ENCODE assay signal across 8 mouse cellular contexts in the genomic region with DNA sequence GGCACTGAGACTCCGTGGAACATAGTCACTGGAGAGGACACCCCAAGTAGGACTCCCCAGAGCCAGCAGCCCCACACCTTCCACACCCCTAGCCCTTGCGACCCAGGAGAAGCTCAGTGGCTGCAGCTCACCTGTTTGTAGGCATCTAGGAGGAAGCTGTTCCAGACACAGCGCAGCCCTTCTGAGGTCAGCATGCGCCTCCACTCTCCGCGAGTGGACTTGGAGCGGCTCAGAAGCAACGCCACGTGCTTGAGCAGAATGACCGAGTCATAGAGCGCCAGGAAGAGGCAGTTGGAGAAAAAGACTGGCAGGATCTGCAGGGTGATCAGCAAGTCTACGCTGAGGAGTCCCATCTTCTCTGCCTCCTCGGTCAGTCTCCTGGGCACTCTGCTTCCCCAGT. TPM values are rescaled to one million over a fixed set of nuclear protein-coding genes. Genes with fewer than 3 reads are reported as not detected.
DNase-seq lines count a peak whose midpoint lies in the region; ATAC-seq lines count a peak whose summit lies in the region.

No protein-coding gene starts in this region.

- WGBS in kidney, embryonic 16.5 days, result 87% methylated on average over 13 of the region's 13 CpGs

- intact Hi-C loops in left cerebral cortex, postnatal 25 days (cut with DNase I), result loop anchor here (2.0 to 5.0 kb wide), 3 partner anchors 171 to 577 kb away; no protein-coding TSS in a partner anchor

- H3K36me3 ChIP-seq in kidney, embryonic 16.5 days (ENCODE audit: insufficient read depth, low read length), result no peaks in the 10 kb centered on the region

- H3K4me3 ChIP-seq in kidney, embryonic 16.5 days (ENCODE audit: low read length), result no peak overlapping the region

- no peaks in the 10 kb centered on the region for H3K4me1 ChIP-seq in kidney, embryonic 16.5 days (ENCODE audit: insufficient read depth, low read length)

- H3K4me2 ChIP-seq in kidney, embryonic 16.5 days (replicated peaks; ENCODE audit: low read depth, low read length), result peak overlapping the region; percentile 50; the same call in 1 of the 2 replicates

- no peak overlapping the region for H3K27ac ChIP-seq in kidney, embryonic 16.5 days (ENCODE audit: low read length)

- no peak for DNase-seq in kidney, postnatal 36 days
- peak; percentile 25 for DNase-seq in urinary bladder, adult 2 months (ENCODE audit: low spot score)
- no peak for DNase-seq in urinary bladder, postnatal 36 days (ENCODE audit: low spot score in 2 of 2)
- DNase-seq in gastrocnemius, postnatal 25 days, result peak; percentile 16
- DNase-seq in left cerebral cortex, postnatal 25 days (ENCODE audit: low spot score in 2 of 2), result no peak
- DNase-seq in kidney, adult 8-10 months, result no peak

- no peak overlapping the region for H3K9ac ChIP-seq in kidney, embryonic 16.5 days (replicated peaks; ENCODE audit: low read length)

- H3K27me3 ChIP-seq in kidney, embryonic 16.5 days (ENCODE audit: insufficient read depth, low read length), result no peaks in the 10 kb centered on the region

- ATAC-seq in kidney, embryonic 16.5 days (ENCODE audit: low FRiP score, low TSS enrichment), result 0 out of 2 replicates have a peak, but pooled peaks have one; percentile 15
- ATAC-seq in megakaryocyte, adult 5-6 weeks (ENCODE audit: poor library complexity, severe bottlenecking), result peak; percentile 49

- H3K9me3 ChIP-seq in kidney, embryonic 16.5 days (ENCODE audit: low read length), result no peaks in the 10 kb centered on the region

RNA-seq across cellular contexts. Expression of a gene that starts 0.3 kb away (rescaled TPM):
- 0.16 TPM in 1 of 2 replicates, not detected in the other for polyA plus RNA-seq in kidney, embryonic 16.5 days (2015; fragmentation: Nextera tagmentation; extraction: Ambion mirVana)
- polyA plus RNA-seq in urinary bladder, adult 2 months (2012; rRNA removed), result 1.1 and 1.5 TPM in 2 replicates
- 1 to 10 TPM in 1 of 2 experiments, under 1 TPM in 1; 0.94 to 1.5 TPM for total RNA-seq in gastrocnemius, postnatal 25 days (2021)
- 0.80 and 0.98 TPM in 2 replicates for total RNA-seq in megakaryocyte, adult 5-6 weeks (2015)
- 1.0 and 1.2 TPM in 2 replicates for total RNA-seq in megakaryocyte, adult 5-6 weeks (2017)
- total RNA-seq in left cerebral cortex, postnatal 25 days (2021), result 100 to 1,000 TPM in 1 of 2 experiments, 10 to 100 TPM in 1; 74.9 to 101 TPM

Comparison
In these comparisons a context has a peak if more than half of its experiments do, and no peak if none do; other contexts are left out.
1. DNase-seq: peak in urinary bladder, adult 2 months (single experiment) and gastrocnemius, postnatal 25 days (single experiment); none in kidney, postnatal 36 days (0 of 2), urinary bladder, postnatal 36 days (0 of 2), left cerebral cortex, postnatal 25 days (0 of 2) and kidney, adult 8-10 months (0 of 2).
2. RNA of a gene that starts 0.3 kb away (total RNA-seq): 74.9 to 101 TPM in left cerebral cortex, postnatal 25 days; 0.94 to 1.5 TPM in gastrocnemius, postnatal 25 days and 0.80 to 1.2 TPM in megakaryocyte, adult 5-6 weeks; every median in the first group is over 10 times any median in the second.